In genomic region chr2:7438721-7439282, GRCm38 (mm10) we compare ENCODE assay signal across 12 mouse cellular contexts.
DNase-seq lines count a peak whose midpoint lies in the region; ATAC-seq and TF ChIP-seq lines count a peak whose summit lies in the region.
"Had no signal": no experiment of that assay in that cellular context is flagged by ENCODE, and none has a peak within 500 bp of the region (broad histone marks: within the 10 kb centered on the region; RNA-seq: fewer than 3 reads in every experiment).

No protein-coding gene starts in this region.

- DNase-seq in forebrain, embryonic 10.5 days (ENCODE audit: extremely low spot score, low spot score), result no peak
- DNase-seq in forebrain, postnatal 0 days, result peak; percentile 62
- peak; percentile 50 to 63 for DNase-seq in layer of hippocampus, postnatal 14 days (ENCODE audit: low spot score in 2 of 2)
- DNase-seq in right cerebral cortex, adult 2 months (ENCODE audit: low spot score in 2 of 2), result peak; percentile 66 to 69
- no peak for DNase-seq in c-Kit-positive CD71-positive TER-119-positive erythroid progenitor cells, embryonic 14.5 days (ENCODE audit: low spot score)
- no peak for DNase-seq in spleen, postnatal 4 days (ENCODE audit: low spot score in 2 of 2)
- no peak for DNase-seq in heart, adult 9 months (ENCODE audit: low spot score in 2 of 2)
- DNase-seq: cerebellum, postnatal 25 days; kidney, postnatal 25 days; lung, postnatal 14 days had no signal

- H3K27me3 ChIP-seq in forebrain, embryonic 15.5 days, result no peaks in the 10 kb centered on the region
- H3K27me3 ChIP-seq in forebrain, embryonic 10.5 days (ENCODE audit: poor library complexity, severe bottlenecking), result no peaks in the 10 kb centered on the region
- no peaks in the 10 kb centered on the region for H3K27me3 ChIP-seq in forebrain, postnatal 0 days (ENCODE audit: insufficient read depth, low read length)

- H3K9me3 ChIP-seq in forebrain, embryonic 15.5 days, result no peaks in the 10 kb centered on the region
- no peaks in the 10 kb centered on the region for H3K9me3 ChIP-seq in forebrain, embryonic 10.5 days
- no peaks in the 10 kb centered on the region for H3K9me3 ChIP-seq in forebrain, postnatal 0 days (ENCODE audit: low read length)

- no peak for TF ChIP-seq CTCF in forebrain, postnatal 0 days (IDR thresholded peaks at IDR 0.05; ENCODE audit: low read depth)

- H3K36me3 ChIP-seq in forebrain, embryonic 15.5 days, result no peaks in the 10 kb centered on the region
- H3K36me3 ChIP-seq in forebrain, embryonic 10.5 days (replicated peaks), result no peaks in the 10 kb centered on the region
- H3K36me3 ChIP-seq in forebrain, postnatal 0 days (ENCODE audit: insufficient read depth), result no peaks in the 10 kb centered on the region

- peaks cover 10% of the 10 kb centered on the region; the same call in 1 of the 2 replicates for H3K4me1 ChIP-seq in forebrain, embryonic 15.5 days
- no peaks in the 10 kb centered on the region for H3K4me1 ChIP-seq in forebrain, embryonic 10.5 days
- peaks cover 16% of the 10 kb centered on the region for H3K4me1 ChIP-seq in forebrain, postnatal 0 days (ENCODE audit: insufficient read depth)

- no peak overlapping the region for H3K9ac ChIP-seq in forebrain, embryonic 15.5 days (replicated peaks)
- no peak overlapping the region for H3K9ac ChIP-seq in forebrain, postnatal 0 days

- ATAC-seq in forebrain, embryonic 15.5 days (replicated peaks), result peak; percentile 61; the same call in 1 of the 2 replicates
- peak; percentile 60; the same call in 1 of the 2 replicates for ATAC-seq in forebrain, postnatal 0 days

- WGBS in forebrain, embryonic 15.5 days, result 29% methylated on average over 8 of the region's 8 CpGs
- WGBS in forebrain, embryonic 10.5 days, result 92% methylated on average over 8 of the region's 8 CpGs
- 27% methylated on average over 8 of the region's 8 CpGs for WGBS in forebrain, postnatal 0 days

- no peak overlapping the region for H3K4me3 ChIP-seq in forebrain, embryonic 15.5 days
- no peak overlapping the region for H3K4me3 ChIP-seq in forebrain, embryonic 10.5 days
- H3K4me3 ChIP-seq in forebrain, postnatal 0 days (ENCODE audit: low read depth, low read length), result no peak overlapping the region

- H3K27ac ChIP-seq in forebrain, embryonic 15.5 days (replicated peaks), result peak overlapping the region; percentile 60
- H3K27ac ChIP-seq in forebrain, embryonic 10.5 days, result no peak overlapping the region
- peak overlapping the region; percentile 54 for H3K27ac ChIP-seq in forebrain, postnatal 0 days (ENCODE audit: low read depth, low read length)

- H3K4me2 ChIP-seq in forebrain, embryonic 15.5 days (replicated peaks), result no peak overlapping the region
- H3K4me2 ChIP-seq in forebrain, postnatal 0 days (ENCODE audit: low read depth), result no peak overlapping the region
- H3K4me2 ChIP-seq: liver, embryonic 11.5 days had no signal

Comparison
In these comparisons a context has a peak if more than half of its experiments do, and no peak if none do; other contexts are left out.
1. DNase-seq: peak in forebrain, postnatal 0 days (single experiment), layer of hippocampus, postnatal 14 days (2 of 2) and right cerebral cortex, adult 2 months (2 of 2); none in forebrain, embryonic 10.5 days (single experiment), c-Kit-positive CD71-positive TER-119-positive erythroid progenitor cells, embryonic 14.5 days (single experiment), spleen, postnatal 4 days (0 of 2) and heart, adult 9 months (0 of 2).